Comparison of ENCODE assay signal across 10 mouse cellular contexts in genomic region chr10:70506499-70507168, GRCm38 (mm10).
A peak's percentile ranks its signal among the peaks of the same experiment; 100 is the strongest.
DNase-seq lines count a peak whose midpoint lies in the region; ATAC-seq lines count a peak whose summit lies in the region.
"Had no signal": no experiment of that assay in that cellular context is flagged by ENCODE, and none has a peak within 500 bp of the region (broad histone marks: within the 10 kb centered on the region; RNA-seq: fewer than 3 reads in every experiment).

No protein-coding gene starts in this region.

- peaks cover 5% of the 10 kb centered on the region for H3K9me3 ChIP-seq in kidney, embryonic 16.5 days (ENCODE audit: low read length)

- H3K4me1 ChIP-seq in kidney, embryonic 16.5 days (ENCODE audit: insufficient read depth, low read length) = peaks cover 6% of the 10 kb centered on the region; the same call in 1 of the 2 replicates
- H3K4me1 ChIP-seq: liver, embryonic 12.5 days had no signal

- no peak overlapping the region for H3K27ac ChIP-seq in kidney, embryonic 16.5 days (ENCODE audit: low read length)
- H3K27ac ChIP-seq: liver, embryonic 12.5 days had no signal

- H3K27me3 ChIP-seq in kidney, embryonic 16.5 days (ENCODE audit: insufficient read depth, low read length) = no peaks in the 10 kb centered on the region
- H3K27me3 ChIP-seq: liver, embryonic 12.5 days had no signal

- no peaks in the 10 kb centered on the region for H3K36me3 ChIP-seq in kidney, embryonic 16.5 days (ENCODE audit: insufficient read depth, low read length)
- H3K36me3 ChIP-seq: liver, embryonic 12.5 days had no signal

- no peak overlapping the region for H3K9ac ChIP-seq in kidney, embryonic 16.5 days (replicated peaks; ENCODE audit: low read length)
- H3K9ac ChIP-seq: liver, embryonic 12.5 days had no signal

- WGBS in kidney, embryonic 16.5 days = 61% methylated on average over 15 of the region's 15 CpGs

- no peak for ATAC-seq in kidney, embryonic 16.5 days (ENCODE audit: low FRiP score, low TSS enrichment)
- ATAC-seq: forebrain, embryonic 14.5 days; liver, embryonic 12.5 days had no signal

- no peak overlapping the region for H3K4me3 ChIP-seq in kidney, embryonic 16.5 days (ENCODE audit: low read length)
- H3K4me3 ChIP-seq: liver, embryonic 12.5 days had no signal

- DNase-seq in adrenal gland, adult 18-20 months (ENCODE audit: low spot score in 2 of 2) = peak; percentile 31 to 38
- no peak for DNase-seq in adrenal gland, postnatal 4 days (ENCODE audit: low spot score in 2 of 2)
- DNase-seq in kidney, postnatal 14 days = peak; percentile 17
- peak; percentile 72 for DNase-seq in adrenal gland, adult 2 months
- peak; percentile 14 for DNase-seq in embryo, embryonic 9.5 days (ENCODE audit: extremely low spot score)
- DNase-seq in spleen, postnatal 10 days (ENCODE audit: low spot score in 2 of 2) = no peak
- no peak for DNase-seq in layer of hippocampus, postnatal 25 days (ENCODE audit: extremely low spot score in 1 of 2, low spot score in 1 of 2)

- no peak overlapping the region for H3K4me2 ChIP-seq in kidney, embryonic 16.5 days (replicated peaks; ENCODE audit: low read depth, low read length)
- H3K4me2 ChIP-seq: liver, embryonic 12.5 days had no signal

Comparison
In these comparisons a context has a peak if more than half of its experiments do, and no peak if none do; other contexts are left out.
1. DNase-seq: peak in adrenal gland, adult 18-20 months (2 of 2), kidney, postnatal 14 days (single experiment), adrenal gland, adult 2 months (single experiment) and embryo, embryonic 9.5 days (single experiment); none in adrenal gland, postnatal 4 days (0 of 2), spleen, postnatal 10 days (0 of 2) and layer of hippocampus, postnatal 25 days (0 of 2).